ENCODE assay signal across 8 mouse cellular contexts in the genomic region with DNA sequence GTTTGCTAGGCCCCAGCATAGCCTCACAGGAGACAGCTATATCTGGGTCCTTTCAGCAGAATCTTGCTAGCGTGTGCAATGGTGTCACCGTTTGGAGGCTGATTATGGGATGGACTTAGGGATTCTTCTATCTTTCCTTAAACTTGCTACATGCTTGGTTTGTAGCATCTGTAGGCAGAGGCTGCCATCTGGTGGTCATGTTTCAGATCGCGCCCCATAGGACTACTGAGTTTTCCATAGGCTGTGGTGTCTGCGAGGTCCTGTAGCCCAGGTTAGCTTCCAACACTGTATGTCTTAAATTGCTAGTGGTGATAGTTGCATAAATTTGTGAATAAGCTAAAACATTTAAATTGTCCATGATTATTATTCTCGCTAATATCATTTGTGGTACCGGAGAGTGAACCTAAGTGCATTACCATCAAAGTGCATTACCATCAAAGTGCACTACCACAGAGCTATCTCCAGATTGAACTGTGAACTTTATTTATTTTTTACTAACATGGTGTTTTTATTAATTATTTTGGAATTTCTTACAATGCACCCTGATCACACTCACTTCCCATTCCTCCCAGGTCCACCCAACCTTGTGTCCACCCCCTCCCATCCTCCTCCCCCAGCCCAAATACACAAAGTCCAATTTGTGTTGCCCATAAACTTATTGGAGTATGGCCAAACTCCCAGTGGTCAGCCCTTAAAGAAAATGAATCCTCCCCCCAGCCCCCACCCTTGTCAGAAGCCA. TPM values are rescaled to one million over a fixed set of nuclear protein-coding genes. Genes with fewer than 3 reads are reported as not detected.
DNase-seq lines count a peak whose midpoint lies in the region; ATAC-seq lines count a peak whose summit lies in the region.

No protein-coding gene starts in this region.

- intact Hi-C loops in gastrocnemius, postnatal 36 days (cut with DNase I) = loop anchor here (5.0 kb wide), 1 partner anchor 203 kb away; no protein-coding TSS in a partner anchor
- intact Hi-C loops in left cerebral cortex, postnatal 4 days (cut with DNase I) = loop anchor here (10.0 kb wide), 1 partner anchor 140 kb away; no protein-coding TSS in a partner anchor

- ATAC-seq in midbrain, embryonic 16.5 days = peak; percentile 89

- WGBS in midbrain, embryonic 16.5 days = 8% methylated on average over 7 of the region's 7 CpGs

- no peak overlapping the region for H3K9ac ChIP-seq in midbrain, embryonic 16.5 days (ENCODE audit: low read depth, low read length)

- no peaks in the 10 kb centered on the region for H3K36me3 ChIP-seq in midbrain, embryonic 16.5 days (ENCODE audit: control insufficient read depth, insufficient read depth, low read length)

- peaks cover 5% of the 10 kb centered on the region; the same call in 1 of the 2 replicates for H3K4me1 ChIP-seq in midbrain, embryonic 16.5 days (ENCODE audit: control insufficient read depth, insufficient read depth, low read length)

- H3K27me3 ChIP-seq in midbrain, embryonic 16.5 days (ENCODE audit: control insufficient read depth, insufficient read depth, low read depth, low read length) = no peaks in the 10 kb centered on the region

- H3K9me3 ChIP-seq in midbrain, embryonic 16.5 days (replicated peaks; ENCODE audit: control insufficient read depth, low read length, poor library complexity, severe bottlenecking) = no peaks in the 10 kb centered on the region

- H3K27ac ChIP-seq in midbrain, embryonic 16.5 days (ENCODE audit: low read length) = no peak overlapping the region

- no peak overlapping the region for H3K4me2 ChIP-seq in midbrain, embryonic 16.5 days (ENCODE audit: low read length)

- no peak overlapping the region for H3K4me3 ChIP-seq in midbrain, embryonic 16.5 days (ENCODE audit: low read depth, low read length)

- peak; percentile 49 to 53 for DNase-seq in urinary bladder, adult 18-20 months (ENCODE audit: low spot score in 2 of 2)
- no peak for DNase-seq in urinary bladder, postnatal 10 days (ENCODE audit: low spot score)
- peak; percentile 76 for DNase-seq in embryo, embryonic 11 days
- DNase-seq in gastrocnemius, postnatal 36 days = peak; percentile 62 to 70
- peak; percentile 85 for DNase-seq in kidney, adult 18-20 months
- peak; percentile 77 for DNase-seq in left cerebral cortex, postnatal 4 days
- DNase-seq in spleen, postnatal 10 days (ENCODE audit: low spot score in 2 of 2) = peak; percentile 36 to 73

RNA-seq across cellular contexts. Expression of a gene that starts 26.7 kb away (rescaled TPM):
- total RNA-seq in gastrocnemius, postnatal 36 days (2021) = 100 to 1,000 TPM; 411 to 437 TPM
- total RNA-seq in left cerebral cortex, postnatal 4 days (2021) = 100 to 1,000 TPM; 147 to 156 TPM
- polyA plus RNA-seq in midbrain, embryonic 16.5 days (2015; fragmentation: Nextera tagmentation; extraction: Ambion mirVana) = 217 and 228 TPM in 2 replicates
